Mouse (Mus musculus) Muller cell, postnatal 12 days (primary cell): Measurements from ENCODE around the gene Opa3.
"Not testable (repeated sequence)": the region's sequence is repeated elsewhere in the genome, so short reads cannot be mapped to it uniquely, and the experiment has no call there.

Experiments used
- DNase-seq: peaks from one replicate; pipeline ENCODE4 v3.0.0-alpha.2; 2015; ENCODE audit errors: inconsistent ontology term

The Opa3 gene

DNA sequence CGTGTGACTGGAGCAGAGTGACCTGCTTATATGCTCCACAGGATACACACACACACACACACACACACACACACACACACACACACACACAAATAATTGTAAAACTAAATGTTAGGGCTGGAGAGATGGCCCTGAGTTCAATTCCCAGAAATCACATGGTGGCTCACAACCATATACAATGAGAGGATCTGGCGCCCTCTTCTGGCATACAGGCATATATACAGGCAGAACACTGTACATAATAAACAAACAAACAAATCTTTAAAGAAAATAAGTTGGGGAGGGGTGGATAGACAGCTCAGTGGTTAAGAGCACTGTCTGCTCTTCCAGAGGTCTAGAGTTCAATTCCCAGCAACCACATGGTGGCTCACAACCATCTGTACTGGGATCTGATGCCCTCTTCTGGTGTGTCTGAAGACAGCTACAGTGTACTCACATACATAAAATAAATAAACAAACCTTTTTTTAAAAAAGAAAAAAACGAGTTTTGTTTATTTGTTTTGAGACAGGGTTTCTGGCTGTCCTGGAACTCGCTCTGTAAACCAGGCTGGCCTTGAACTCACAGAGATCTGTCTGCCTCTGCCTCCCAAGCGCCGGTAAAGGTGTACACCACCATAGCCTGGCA lies 53.7 kb downstream of the Opa3 start:
- not testable (repeated sequence) for DNase-seq

DNA sequence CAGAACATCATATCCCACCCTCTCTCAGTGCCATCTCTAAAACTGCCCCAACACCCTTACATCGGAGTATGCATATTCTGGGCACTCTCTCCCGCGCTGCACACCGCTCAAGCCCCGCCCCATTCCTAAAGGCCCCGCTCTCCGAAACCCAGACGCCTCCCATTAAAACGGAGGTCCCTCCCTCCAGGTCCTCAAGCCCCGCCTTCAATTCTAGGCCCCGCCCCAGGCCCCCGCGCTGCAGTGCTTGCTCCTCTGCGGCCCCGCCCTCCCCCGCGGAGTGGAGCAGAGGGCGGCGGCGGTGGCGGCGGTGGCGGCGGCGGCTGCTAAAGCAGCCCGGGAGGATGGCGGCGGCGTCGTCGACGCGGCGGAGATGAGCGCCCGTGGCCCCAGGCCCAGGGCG lies 54.3 kb downstream of the Opa3 start, which contains the start of gene Rtn2:
TSS of gene Rtn2 (plus strand) at position 240 of the 400 bp plus-strand sequence.
- peak; percentile 91 for DNase-seq

DNA sequence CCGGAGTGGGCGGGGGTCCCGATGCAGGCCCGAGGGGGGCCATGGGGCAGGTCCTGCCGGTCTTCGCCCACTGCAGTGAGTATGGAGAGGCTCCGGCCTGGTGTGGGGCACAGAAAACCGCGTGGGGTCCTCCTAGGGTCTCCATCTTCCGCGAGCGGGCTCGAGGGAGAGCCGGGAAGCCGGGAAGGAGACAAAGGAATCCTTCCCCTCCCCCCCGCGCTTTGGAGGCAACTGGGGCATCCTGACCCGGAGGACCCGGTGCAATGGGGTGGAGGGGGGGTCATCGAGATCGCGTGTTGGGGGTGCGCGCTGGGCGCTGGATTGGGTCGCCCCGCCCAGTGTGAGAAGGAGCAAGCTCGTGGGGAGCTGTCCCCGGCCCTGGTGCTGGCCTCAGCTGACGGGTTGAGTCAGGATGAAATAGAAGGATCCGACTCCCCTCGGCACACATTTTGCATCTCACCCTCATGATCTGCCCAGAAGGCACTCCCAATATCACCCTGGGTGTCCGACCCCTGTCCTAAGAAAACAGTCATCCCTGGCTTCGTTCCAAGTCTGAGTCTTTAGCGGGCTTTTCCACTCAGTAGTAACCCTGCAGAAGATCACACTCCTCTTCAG lies 54.8 kb downstream of the Opa3 start:
- DNase-seq = peak; percentile 73

DNA sequence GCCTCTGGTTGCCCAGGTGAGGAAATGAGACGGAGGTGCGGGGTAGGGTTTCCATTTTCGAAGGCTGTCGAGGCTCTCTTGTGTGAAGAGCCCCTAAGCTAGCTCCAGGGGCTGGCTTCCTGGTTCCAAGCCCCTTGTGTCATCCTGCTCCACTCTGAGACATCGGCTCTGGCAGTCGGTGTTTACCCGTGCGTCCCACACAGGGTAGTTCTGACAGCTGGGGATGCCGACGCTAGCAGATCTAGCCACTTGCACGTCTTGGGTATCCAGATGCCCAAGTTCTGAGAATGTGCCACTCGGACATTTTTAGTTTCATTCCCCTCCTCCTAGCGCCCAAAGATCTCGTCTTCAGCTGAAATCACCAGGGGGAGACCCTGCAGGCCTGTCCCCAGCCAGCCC lies 55.3 kb downstream of the Opa3 start:
- no peak for DNase-seq

DNA sequence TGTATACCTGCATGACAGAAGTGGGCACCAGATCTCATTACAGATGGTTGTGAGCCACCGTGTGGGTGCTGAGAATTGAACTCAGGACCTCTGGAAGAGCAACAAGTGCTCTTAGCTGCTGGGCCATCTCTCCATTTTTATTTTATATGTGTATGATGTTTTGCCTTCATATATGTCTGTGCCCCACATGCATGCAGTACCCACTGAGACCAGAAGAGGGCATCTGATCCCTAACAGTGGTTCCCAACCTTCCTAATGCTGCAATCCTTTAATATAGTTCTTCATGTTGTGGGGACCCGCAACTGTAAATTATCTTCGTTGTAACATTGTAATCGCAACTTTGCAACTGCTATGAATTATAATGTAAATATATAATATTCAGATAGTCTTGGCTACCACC lies 56.6 kb downstream of the Opa3 start:
- DNase-seq = no peak

DNA sequence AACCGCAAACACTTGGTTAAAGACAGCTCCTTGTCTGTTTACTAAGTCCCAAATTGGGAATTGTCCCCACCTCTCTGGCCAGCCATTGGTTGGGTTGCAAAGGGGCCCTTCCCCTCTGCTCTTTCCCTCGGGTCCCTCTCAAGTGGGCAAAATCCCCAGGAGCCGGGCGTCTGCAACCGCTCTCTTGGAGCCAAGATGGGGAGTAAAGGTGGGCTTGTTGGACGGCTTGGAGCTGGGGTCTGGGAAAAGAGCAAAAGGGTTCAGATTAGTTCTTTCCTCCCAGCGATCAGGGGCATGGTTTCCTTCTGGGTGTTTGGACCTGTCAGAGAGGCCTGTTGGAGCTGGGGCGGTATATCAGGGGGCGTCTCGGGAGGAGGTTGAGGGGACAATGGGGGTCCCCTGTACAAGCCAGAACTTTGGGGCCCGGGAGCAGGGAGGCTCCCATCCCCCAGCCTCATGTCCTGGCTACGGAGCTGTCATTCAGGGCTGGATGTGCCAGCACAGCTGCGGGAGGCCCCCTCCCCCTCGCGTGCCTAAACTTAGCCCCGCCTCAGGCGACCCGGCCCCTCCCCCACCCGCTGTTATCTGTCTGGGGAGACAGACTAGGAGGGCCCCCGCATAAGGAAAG lies 62.9 kb downstream of the Opa3 start:
- DNase-seq = peak; percentile 67

DNA sequence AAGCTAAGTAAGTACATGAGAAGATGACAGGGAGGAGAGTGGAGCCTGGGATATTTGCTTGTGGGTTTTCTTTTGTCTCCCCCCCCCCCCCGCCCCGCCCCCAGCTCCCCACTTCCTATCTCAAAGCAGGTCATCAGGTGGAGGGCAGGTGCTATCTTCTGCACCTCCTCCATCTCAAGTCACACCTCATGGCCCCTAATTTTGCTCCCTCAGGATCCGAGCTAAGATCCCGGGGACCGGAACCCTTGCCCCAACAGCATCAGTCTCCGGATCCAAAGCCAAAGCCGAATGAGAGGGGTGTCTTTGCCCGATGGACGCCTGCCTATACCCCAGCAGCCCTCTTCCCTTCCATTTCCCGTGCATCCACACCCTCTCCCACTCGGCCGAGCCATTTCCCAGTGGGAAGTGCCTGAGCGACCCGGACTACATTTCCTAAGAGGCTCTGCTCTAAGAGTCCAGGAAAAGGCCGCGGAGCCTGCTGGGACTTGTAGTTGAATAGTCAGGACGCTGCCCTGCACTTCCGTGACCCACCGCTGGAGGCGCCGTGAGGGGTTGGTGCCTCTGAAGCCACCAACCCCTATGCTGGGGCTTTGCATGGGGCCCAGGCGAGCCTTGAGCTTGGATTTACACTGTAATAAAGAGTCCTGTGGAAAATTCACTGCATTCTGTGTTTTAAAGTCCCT lies 67.5 kb downstream of the Opa3 start:
- DNase-seq = peak; percentile 94

DNA sequence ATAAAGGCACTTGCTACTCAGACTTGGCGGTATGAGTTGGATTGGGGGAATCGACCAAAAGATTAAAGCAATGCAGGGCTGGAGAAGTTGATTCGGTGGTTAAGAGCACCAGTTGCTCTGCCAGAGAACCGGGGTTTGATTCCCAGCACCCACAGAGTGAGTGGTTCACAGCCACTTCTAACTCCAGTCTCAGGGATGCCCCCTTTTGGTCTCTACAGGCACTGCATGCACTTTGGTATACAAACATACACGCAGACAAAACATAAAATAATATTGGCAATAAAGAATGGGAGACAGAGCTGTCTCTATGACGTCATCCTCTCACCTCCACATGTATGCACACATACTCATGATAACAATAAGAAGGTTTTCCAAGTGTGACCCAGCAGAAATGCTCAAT lies 68.9 kb downstream of the Opa3 start:
- no peak for DNase-seq

DNA sequence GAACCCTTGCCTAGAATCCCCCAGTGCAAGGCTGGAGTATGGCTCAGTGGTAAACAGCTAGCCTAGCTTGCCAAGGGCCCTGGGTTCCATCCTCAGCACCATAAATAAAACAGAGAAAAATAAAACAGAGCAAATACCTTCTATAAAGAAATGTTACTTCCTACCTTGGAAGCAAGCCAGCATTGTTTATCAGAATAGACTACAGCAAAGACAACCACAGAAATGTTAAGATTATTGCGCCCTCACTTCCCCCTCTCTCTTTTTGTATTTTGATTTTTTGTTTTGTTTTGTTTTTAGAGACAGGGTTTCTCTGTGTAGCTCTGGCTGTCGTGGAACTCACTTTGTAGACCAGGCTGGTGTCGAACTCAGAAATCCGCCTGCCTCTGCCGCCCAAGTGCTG lies 69.7 kb downstream of the Opa3 start:
- no peak for DNase-seq

DNA sequence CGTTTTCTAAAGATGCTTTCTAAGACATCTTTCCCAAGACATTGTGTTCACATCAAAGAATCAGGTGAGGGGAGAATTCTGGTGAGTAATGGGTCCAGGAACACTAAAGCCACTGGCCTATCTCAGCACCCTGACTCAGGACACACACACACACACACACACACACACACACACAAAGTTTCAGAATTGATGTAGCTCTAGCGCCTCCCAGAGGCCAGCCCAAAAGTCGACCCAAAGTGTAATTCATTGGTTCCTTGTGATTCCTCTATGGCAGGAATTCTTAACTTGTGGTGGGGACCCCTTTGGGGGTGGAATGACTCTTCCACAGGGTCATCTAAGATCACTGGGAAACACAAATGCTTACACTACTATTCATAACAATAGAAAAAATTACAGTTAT lies 71.1 kb downstream of the Opa3 start:
- DNase-seq = peak; percentile 61

DNA sequence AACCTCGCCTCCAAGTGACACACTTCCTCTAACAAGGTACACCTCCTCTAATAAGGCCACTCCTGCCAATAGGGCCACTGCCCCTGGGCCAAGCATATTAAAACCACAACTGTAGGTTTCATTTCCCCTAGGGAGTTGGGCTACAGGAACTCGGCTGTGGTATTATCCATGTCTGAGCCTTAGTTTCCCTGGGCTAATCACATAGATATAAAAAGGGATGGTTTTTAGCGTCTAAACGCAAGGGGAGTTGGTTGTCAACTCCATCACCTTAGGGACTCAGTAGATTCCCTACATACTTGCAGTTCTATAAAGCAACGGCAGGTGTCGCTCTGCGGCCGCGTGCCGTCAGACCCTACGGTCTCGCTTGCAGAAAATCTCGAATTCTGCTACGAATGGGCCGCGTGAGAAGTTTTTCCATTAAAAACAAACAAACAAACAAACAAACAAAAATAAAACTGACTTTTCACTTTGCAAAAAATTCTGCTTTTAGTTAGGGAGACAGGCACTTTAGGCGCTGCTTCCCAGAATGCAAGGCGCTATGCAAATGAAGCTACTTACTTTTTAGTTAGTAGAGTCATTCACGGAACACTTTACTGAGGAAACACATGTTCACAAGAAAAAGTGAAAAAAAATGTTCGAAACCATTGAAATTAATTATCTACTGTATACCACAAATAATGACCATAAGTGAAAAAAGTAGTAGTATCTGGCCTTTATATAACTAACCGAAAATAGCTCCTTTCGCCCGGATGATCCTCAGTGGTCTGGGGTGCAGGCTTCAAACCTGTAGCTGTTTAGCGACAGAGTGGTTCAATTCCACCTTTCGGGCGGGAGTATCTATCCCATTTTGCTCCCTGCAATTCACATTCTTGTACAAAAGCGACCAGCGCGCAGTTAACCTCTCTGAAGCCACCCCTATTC lies 72.6 kb downstream of the Opa3 start:
- DNase-seq = peak; percentile 82

DNA sequence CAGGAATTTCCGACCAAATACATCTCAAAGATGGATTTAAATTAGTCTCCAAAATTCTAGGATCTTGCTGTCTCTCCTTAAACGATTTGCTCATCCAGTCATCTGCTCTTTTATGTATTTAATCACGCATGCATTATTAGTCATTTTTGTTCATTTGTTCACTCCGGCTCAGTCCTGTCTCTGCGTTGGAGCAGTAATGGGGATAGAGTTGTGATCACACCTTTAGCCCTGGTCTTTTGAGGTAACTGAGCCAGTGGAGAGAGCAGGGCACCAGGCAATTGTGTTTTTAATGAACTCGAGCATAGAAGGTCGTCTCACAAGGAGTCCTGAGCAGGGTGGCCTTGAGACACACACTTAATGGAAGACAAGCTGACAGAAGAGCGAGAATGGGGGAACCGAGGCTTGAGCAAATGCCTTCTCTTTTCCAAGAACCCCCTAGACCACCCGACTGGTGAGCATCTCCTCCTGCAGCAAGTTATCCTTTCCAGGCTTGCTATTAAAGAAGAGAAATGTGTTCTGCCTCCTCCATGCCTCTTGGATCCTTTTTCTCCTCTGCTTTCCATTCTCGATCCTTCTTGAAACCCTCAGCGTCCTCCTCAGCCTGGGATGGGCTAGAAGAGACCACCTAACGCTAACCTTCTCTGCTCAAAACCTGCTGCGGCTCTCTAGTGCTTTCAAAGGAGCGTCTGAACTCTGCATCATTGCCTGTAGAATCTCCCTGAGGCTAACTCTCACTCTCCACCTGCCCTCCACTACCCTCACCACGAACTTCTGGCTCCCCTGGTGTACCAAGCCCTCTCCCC lies 73.5 kb downstream of the Opa3 start:
- DNase-seq = no peak

DNA sequence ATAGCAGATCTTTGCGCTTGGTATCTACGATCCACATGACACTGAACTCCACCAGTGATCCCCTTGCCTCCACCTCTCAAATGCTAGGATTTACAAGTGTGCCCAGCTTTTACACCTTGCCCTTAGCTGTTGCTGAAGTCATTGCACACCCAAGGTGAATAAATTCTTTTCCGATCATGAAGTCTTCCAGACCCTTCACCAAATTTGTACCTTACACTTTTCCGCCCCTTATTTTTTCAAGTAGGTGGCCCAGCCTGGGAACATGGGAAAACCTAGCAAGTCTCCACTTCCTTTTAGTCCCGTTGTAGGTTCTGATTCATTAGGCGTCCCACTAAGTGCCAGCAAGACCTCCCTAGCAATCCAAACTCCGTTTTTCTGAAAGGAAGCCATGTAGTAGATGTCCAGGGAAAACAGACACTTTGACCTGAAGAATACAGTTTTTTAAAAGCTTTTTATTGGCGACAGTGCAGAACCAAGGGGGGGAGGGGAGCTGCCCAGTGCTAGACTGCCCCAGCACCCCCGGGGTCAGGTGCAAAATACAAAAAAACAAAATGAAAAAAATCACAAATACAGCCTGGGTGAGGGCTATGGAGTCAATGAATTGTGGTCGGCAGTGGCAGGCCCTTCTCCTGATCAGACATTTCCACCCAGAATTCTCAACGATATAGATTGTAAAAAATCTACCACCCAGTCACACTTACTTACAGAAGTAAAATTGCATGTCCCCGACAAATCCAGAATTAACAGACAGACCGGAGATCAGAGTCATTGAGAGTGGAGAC lies 74.3 kb downstream of the Opa3 start:
- no peak for DNase-seq

DNA sequence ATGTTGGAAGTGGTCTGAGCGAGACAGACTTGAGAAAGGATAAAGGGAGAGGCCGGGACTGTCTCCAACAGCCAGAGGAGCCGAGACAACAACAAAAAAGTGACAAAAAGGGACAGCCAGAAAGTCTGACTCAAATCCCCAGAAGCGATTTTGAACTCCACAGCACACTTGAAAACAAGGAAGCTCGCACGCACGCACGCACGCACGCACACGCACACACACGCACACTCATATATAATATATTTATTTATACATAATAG lies 74.8 kb downstream of the Opa3 start:
- DNase-seq = no peak

DNA sequence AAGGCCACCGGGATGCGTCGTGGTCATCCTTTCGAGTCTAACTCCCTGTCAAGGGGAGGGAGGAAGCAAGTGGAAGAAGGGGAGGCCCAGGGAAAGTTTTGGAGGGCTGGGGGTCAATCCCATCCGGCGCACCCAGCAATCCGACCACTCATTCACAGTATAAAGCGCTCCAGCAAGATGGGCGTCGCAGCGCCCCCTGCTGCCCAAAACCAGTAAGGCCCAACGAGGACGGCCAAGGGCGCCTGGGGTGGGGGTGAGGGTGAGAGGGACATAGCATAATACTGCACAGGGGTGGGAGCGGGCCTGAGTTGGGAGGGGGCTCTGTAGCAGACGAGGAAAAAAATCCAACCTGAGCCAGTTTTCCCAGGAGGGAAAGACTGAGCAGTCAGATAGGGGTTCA lies 75.6 kb downstream of the Opa3 start:
- DNase-seq = peak; percentile 83

DNA sequence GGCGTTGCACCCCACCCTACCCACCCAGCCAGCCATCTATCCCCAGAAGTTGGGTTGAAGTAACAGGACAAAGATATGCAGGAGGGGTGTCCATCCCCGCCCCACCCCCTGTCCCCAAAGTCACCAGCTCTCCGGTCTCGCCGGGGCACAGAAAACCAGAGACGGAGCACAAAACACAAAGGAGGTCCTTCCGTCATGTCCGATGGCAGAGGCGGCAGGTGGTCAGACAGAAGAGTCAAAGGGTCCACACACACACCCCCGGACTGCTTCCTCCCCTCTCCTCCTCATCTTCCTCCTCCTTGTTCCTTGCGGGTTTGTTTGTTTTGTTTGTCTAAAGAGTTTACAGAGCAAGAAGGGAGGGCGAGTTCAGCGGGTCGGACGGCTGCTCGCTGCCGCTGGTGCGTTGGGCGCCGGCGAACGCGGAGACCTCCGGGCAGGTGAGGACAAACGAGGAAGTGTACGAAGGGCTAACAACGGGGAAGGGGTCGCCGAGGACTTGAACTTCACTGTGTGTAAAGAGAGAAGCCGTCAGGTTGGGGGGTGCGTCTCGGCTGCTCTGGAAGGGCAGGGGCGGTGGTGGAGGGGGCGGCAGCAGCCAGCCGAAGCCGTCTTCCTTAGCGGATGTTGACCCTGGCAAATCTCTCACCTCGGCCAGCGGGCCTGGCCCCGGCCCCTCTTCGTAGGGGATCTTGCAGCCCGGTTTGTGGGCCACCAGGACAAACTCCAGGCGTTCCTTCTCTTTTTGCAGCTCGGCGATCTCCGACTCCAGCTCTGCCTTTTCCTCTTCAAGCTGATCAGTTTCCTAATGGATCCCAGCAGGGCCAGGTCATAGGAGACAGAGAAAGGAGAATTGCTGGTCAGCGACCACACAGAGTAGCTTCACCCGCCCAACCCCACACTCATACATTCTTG lies 76.6 kb downstream of the Opa3 start:
- DNase-seq = peak; percentile 33

DNA sequence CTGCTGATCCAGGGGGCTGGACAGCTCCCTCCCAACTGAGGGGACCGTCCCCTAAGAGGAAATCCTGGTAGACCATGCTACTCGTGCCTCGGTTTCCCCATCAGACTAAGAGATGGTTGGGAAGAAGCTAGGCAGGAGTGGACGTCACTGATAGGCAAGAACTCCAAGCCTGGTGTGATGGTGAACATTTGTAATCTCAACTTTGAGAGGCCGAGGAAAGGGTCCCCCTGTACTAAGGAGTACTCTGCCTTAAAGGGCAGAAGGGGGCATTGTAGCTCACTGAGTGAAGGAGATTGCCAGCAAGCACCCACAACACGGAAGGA lies 77.2 kb downstream of the Opa3 start:
- DNase-seq = no peak
